Mouse (Mus musculus): ENCODE measurements around the gene Mrpl54. TPM values are rescaled to one million over a fixed set of nuclear protein-coding genes. Genes with fewer than 3 reads are reported as not detected.

The Mrpl54 gene
- polyA plus RNA-seq, 1 experiment from 2014 or later: 216 TPM

DNA sequence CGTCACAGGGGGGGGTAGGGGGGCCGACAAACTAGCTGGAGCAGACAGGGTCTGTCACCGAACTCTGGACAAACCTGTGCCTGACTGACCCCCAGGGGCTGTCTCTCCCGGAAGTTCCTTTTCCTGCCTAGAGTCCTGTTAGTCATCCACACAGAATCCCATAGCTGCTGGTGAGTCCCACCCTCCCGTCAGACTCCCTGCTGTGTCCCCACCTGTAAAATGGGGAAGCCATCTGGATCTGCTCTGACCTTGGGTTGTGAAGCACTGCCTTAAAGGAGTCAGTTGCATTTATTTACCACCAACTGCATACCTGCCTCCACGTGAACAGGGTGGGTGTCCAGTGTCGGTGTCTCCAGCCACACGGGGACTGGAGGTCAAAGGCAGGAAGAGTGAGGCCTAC, 27.7 kb upstream of the Mrpl54 start:
- DNase-seq (ENCODE audit: low spot score): no peak

DNA sequence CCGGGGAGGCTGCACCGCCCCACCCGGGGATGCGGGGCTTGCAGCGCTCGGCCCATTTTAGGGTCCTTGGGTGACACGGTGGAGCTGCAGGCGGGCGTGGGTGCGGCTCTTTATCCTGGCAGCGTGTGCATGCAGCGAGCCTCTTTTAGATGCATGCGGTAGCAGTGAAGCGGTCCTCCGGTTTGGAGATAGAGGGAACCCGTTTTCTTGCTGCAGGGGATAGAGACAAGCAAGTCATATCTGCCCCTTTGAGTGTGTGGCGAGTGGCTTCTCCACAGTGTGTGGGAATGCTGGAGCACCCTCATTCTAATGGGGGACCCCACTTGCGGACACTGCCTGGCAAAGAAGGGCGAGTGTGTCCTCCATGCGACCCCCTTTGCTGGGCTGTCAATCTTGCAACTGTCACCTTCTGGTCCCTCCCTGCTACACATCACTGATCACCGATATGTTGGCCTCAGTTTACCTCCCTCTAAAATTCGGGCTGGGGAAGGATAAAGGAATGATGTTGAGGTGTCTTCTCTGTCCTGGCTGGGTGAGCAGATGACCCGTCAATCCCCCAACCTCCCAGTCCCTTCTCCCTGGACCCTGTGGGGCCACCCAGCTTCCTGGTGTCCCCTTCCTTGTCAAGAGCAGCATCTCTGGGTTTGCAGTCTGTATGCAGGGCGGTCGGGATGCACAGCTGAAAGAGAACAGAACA, 26.7 kb upstream of the Mrpl54 start:
- no peak for DNase-seq (ENCODE audit: low spot score)

DNA sequence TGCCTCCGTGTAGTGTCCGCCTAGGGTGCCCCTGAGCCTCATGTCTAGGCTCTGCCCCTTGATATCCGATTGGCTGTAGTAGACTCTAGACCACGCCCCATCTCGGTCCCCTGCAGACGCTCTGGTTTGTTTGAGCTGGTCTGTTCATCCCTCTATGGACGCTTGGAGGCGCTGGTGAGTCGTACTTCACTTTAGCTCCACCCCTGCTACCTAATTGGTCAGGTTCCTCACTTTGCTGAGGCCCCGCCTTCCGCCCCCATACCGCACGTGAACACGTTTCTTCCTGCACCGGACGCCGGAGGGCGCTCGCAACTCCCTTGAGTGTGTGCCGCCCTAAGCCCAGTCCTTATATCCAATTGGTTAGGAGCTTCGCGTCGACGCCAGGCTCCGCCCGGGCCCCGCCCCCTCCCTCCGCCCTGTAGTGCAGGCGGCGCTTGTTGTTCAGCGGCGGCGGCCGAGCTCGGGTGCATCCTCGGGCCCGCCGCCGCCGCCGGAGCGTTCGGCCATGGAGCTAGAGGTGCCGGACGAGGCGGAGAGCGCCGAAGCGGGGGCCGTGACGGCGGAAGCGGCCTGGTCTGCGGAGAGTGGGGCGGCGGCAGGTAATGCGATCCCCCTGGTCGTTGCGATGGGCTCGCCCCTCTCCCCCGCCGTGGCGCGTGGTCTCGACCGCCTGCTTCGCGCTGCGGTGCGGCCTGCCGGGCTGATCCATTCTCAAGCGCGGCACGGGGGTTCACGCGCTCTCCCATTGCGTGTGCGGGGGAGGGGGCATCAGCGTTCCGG, 26.0 kb upstream of the Mrpl54 start, which contains the start of gene Pip5k1c:
Gene Pip5k1c (plus strand): TSS at position 410 of the 780 bp plus-strand sequence.
- DNase-seq (ENCODE audit: low spot score): peak; percentile 100

DNA sequence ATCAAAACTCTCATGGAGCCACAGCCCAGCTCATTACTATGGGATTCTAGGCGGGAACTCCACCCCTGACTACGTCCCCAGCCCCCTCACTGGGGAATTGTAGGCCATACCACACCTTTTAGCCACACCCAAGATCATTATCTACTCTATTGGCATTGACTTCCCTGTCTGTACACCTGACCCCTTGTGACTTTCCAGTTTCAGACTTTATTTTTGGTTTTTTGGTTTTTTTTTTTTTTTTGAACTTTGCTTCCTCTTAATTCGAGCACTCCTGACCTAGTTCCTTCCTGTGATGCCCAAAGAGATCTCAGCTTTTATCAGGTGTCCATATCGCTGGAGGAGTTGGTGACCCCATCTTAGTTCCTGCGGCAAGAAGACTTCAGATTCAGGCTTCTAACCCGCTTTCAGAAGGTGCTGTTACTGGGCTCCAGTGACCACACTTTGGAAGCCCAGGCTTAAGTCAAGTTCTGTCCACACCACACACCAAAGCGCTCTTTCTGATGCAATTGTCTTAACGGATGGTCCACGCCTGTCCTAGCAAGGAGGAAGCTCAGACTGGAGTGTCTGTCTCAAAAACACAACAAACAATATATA, 24.9 kb upstream of the Mrpl54 start, which contains the start of gene Tjp3:
Gene Tjp3 (minus strand): TSS at position 71 of the 594 bp plus-strand sequence.
- DNase-seq (ENCODE audit: low spot score): no peak

DNA sequence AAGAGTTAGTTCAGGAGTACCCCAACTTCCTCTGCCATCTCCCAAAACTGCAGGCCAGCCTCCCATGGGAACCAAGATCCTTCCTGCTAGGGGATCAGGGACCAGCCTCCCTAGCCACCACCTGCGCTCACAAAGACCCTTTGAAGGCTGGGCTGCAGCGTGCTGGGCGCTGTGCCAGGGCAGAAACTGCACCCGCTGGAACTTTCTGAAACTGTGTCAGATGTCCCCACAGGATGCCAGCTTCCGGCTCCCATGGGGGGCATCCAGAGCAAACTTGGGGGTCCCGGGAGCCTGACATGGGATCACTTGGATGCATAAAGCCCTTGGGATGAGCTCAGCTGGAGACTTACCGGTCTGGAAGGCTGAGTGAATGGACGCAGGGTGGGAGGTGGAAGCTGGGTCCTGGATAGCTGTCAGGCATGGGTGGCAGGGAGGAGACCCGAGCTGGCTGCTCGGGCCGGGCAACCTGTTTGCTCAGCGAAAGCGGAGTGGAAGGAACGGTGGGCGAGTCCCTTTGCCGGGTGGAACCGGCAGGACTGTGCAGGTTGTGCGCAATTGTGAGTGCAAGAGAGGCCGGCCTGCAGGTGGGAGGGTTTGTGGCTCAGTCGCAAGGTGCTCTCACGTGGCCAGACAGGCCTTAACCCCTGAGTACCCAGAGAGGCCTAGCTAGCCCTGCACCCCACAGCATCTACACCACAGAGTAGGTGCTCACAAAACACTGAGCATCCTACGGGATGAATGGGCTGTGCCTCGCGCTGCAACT, 24.1 kb upstream of the Mrpl54 start:
- DNase-seq (ENCODE audit: low spot score): no peak

DNA sequence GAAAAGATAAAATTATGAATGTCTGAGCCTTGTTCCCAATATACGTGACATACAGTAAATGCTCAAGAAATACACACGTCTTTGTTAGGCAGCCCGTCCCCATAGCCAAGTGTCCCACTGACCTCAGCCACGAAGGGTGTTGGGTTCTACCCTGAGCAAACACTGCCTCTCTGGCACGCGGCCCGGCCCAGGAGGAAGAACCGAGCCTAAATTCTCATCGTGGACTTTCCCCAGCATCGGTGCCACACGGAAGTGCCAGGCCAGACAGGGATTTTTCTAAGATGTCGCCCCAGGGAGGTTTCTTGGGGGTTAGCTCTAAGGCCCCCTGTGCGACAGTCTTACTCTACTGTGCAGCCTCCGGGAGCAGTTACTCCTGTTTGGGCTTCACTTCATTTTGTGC, 23.1 kb upstream of the Mrpl54 start:
- no peak for DNase-seq (ENCODE audit: low spot score)

DNA sequence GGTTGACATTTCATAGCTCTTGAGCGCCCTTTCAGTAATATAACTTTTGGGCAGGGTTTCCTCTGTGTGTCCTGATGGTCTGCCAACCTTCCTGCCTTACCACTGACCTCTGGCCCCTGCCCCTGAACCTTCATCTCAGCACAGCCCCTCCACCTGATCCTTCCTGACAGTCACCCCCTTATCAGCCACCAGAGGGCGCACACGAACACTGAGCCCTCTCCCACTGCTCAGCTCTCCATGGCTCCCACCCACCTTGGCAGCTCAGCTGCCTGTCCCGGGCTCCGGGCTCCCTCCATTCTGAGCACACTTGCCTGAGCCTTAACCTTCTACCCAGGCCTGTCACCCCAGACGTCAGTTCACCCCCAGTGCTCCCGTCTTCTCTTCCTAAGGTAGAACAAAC, 22.5 kb upstream of the Mrpl54 start:
- peak; percentile 71 for DNase-seq (ENCODE audit: low spot score)

DNA sequence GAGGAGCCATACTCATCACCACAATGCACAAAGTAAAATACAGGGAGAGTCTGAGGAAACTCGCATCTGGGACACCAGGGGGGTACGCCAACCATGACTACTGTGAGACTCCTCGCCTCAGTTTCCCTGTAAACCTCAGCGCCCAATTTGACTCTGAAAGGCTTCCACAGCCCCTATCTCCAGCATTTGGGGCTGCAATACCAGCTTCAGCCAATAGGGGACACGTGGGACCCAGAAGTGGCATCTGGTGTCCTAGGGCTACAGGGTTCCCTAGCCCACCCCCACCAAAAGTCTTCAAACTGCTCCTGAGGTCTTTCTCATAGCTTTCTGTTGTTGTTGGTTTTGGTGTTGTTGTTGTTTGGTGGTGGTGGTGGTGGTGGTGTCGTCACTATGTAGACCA, 21.9 kb upstream of the Mrpl54 start:
- peak; percentile 69 for DNase-seq (ENCODE audit: low spot score)

DNA sequence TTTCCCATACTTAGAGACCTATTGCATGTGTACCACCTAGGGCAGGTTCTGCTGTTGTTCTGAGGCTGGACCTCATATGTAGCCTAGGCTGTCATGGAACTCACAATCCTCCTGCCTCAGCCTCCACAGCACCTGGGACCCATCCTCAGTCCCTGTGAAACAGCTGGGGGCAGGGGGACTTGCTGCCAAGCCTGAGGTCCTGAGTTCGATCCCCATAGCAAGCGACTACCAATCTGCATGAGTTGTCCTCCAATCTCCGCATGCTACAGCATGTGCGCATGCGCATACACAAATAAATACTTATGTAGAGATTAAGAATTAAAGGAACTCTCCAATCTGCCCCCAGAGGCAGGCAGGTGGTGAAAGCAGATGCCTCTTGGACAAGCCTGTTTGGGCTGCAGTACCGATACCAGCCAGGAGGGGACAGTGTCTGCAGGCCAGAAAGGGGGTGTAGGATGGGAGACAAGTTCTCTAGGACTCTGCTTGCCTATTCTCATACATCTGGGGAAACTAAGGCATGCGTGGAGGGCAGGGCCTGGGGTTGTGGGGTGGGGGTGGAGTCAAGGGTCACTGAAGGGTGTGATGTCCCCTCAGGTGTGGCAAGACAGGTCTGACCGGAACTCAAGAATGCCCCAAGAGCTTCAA, 20.9 kb upstream of the Mrpl54 start:
- peak; percentile 71 for DNase-seq (ENCODE audit: low spot score)

DNA sequence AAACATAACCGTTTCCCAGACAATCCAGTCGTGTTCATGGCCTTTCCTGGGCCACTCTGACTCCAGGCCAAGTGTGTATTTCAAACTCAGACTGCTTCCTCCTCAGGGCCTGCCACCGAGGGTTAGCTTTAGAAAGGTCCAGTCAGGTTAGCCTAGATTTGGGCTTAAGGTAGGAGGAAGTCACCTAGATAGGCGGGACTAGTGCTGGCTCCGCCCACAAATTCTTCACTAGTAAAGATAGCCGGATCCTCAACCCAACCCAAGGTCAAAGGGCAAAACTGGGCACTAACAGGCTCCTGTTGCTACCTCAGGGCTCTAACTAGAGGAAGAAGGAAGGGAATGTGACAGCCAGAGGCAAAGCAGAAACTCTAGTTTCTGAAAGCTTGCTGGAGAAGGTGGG, 19.9 kb upstream of the Mrpl54 start:
- DNase-seq (ENCODE audit: low spot score): no peak

DNA sequence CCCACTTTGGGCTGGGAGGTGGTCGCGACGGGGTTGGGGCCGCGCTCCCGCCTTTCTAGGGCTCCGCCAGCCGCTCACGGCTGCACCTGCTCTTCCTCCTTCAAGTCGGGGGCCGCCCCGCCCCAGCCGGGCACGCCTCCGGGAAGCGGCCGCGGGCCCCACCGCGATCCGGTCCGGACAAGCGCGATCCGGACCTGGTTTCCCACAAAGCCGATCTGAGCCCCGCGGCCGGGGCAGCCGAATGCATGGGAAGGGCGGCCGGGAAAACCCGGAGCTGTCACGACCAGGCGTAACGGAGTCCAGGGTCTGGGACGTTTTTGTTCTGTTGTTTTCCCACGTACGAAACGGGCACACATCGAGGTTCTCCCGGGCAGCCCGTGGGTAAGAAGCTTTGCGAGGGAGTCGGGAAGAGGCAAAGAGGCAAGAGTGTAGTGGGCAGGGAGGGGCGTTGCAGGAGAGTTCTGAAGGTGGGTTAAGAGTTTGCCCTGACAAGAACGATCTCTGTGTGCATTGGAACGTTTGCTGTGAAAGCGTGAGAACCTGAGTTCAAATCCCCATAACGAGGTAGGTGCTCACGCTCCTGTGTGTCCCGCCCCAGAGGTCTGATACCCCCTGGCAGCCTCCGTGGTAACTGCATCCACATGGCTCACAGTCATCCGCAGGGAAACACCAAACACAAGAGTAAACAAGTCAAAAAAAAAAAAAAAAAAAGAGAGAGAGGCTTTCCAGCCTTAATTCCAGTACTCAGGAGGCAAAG, 19.1 kb upstream of the Mrpl54 start:
- peak; percentile 94 for DNase-seq (ENCODE audit: low spot score)

DNA sequence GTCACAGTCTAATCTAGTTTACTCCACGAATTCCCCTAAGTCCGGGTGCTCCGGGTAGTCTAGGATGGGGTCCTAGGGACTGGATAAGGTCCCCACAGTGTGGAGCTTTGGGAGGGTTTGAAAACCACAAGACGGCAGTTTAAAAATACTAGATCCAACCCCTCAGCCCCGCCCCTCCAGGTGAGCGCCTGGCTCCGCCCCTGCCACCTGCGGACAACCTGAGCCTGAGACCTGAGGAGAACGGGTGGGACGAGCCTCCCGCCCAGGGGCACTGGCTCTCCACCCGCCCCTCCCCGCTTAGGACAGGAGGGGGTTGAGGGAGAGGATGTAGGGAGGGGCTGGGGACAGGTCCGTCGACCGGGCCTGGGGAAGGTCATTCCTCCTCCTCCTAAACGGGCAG, 18.0 kb upstream of the Mrpl54 start:
- DNase-seq (ENCODE audit: low spot score): no peak

DNA sequence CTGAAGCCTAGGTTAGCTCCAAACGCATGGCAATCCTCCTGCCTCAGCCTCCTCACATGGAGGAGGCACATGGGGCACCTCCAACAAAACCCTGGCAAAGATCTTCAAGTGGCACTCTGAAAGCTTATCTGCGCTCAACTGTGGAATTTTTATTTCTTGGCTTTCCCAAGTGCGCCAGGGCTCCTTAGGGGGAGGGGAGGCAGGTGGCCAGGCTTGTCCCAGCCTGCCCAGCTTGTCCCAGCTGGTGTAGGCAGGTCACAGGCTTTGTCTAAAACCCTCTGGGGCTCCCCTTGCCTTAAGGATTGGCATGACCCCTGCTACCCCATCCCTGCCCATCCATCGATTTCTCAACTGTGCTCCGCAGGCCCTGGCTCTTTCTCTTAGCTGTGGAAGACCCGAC, 17.5 kb upstream of the Mrpl54 start:
- no peak for DNase-seq (ENCODE audit: low spot score)

DNA sequence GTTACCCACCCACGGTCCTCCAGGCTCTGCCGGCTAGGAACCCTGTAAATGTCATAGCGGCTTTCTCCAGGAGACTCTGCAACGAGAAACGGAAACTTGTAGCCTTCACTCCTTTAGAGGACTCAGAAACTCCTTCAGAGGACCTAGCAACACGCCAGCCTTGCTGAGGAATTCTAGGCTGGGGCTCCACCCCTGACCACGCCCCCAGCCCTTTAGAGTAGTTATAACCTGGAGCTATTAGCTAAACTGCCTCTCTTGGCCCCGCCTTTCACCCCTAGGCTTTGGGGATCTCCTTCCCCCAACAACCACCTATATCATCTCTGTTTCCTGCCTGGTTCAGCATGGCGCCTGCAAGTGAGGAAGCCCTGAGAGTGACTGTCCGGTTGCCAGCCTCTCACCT, 12.8 kb upstream of the Mrpl54 start:
- no peak for DNase-seq (ENCODE audit: low spot score)

DNA sequence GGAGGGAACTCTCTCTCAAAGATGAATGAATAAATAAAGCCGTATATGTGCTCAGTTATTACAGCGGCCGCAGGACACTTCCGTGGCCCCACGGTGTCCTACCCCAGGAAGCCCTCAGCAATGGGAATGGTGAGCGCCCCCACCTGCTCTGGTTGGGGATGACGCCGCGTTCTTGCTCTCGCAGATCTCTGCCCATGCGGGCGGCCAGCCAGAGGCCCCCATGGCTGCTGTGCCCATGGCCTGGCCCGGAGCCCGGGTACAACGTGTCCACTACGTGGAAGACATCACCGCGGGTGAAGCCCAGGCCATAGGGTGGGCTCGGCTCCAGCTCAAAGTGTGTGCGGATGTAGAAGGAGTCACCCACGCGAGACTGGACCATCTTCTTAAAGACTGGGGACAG, 10.9 kb upstream of the Mrpl54 start:
- DNase-seq (ENCODE audit: low spot score): no peak

DNA sequence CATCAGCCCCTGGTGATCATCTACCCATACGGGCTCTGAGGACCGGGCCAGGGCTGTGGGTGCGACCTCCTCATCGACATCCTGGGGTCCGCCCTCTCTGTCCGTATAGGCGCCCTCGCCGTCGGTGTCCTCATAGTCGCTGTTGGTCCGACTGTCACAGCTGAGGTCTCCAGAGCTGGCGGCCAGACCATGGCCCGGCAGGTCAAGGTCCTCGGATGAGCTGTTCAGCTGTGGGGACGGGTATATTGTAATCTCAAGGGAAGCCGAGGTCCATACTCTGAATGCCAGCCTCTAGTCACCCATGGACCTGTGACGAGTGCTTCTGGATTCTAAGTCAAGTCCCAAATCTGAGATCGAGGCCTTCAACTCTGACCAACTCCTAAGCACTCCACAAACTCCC, 7.1 kb upstream of the Mrpl54 start:
- DNase-seq (ENCODE audit: low spot score): no peak

DNA sequence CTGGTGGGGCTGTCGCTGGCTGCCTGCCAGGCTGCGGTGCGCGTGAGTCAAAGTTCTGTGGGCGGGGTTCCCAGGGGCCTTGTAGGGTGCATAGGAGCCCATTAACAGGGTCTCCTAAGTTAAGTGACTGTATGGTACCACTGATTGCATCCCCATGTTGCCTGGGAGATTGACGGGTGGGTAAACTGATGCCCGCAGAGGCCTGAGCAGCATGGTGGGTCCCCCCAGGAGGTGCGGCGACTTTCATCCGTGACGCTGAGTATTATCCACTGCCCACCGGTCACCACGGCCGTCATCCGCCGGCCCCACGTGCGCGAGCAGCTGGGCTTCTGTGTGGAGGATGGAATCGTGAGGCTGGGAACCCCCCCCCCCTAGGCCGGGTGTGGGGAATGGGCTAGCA, 5.6 kb upstream of the Mrpl54 start:
- no peak for DNase-seq (ENCODE audit: low spot score)

DNA sequence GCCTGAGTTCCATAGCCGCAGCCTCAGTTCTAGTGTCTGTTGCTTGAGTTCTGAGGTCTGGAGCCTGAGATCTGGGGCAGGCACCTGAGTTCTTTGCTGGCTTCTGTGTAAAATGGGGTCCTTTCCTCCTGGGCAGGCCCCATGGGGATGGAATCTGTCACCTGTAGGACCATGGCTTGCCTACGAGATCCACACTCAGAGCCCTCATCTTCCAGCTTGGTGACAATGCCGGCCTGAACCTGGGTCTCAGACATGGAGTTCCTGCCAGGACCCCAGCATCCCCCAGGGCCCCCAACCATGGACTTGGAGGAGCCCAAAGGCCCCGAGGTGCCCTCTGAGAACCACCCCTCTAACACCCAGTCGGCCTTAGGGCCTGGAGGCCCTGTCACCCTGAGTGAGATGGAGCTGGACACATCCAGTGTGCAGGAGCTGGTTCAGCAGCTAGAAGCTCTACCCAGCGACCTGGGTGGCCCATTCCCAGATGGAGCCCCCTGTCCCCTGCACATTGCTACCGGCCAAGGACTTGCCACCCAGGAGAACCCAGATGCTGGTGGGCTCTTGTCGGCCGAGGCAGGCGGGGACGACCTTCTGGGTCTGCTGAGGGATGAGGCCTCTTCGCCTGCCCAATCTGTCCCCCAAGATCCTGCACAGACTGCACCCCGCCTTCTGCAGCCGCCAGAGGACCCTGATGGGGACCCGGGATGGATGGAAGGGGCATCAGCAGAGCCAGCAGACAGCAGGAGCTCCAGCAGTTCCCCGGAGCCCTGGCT, 2.1 kb upstream of the Mrpl54 start:
- no peak for DNase-seq (ENCODE audit: low spot score)

DNA sequence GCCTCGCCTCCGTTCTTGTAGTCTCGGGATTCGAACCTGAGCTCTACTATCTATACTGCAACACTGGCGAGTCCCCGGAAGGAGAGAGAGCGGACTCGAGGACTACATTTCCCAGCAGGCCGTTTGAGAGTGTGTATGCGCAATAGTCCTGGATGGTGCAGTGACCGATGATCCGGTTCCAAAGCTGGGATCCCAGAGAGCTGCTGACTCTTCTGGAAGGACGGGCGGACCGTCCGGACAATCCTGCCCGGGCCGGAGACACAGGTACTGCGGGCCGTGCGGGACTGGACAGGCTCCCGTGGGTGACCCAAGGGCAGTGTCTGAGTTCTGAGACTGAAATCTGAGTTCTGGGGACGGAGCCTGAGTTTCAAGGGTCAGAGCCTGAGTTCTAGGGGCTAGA, 1.3 kb upstream of the Mrpl54 start:
- peak; percentile 77 for DNase-seq (ENCODE audit: low spot score)

DNA sequence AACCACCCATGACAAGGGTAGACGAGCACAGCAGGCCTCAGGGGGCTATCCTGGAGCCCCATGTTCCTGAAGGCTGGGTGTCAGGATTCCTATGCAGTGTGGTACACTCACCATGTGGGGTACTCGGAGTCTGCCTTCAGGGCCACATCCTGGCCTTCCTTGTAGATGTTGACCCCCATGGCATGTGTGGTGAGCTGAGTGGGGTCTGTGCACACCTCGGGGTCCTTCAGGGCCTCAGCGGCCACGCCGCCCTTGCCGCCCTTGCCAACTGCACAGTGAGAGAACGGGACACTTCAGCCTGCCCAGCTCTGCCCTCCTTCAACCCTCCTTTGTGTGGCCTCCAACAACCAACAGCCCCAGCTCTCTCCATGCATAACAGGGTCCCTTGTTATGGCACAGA, 1.2 kb downstream of the Mrpl54 start:
- DNase-seq (ENCODE audit: low spot score): no peak

All from thymus, postnatal 0 days (tissue).